Mouse (Mus musculus) limb, embryonic 12.5 days (tissue): ENCODE measurements around the gene Arl3. TPM values are rescaled to one million over a fixed set of nuclear protein-coding genes. Genes with fewer than 3 reads are reported as not detected.

Experiments
- ATAC-seq: fragments of 200-750 bp; cut with Nextera tagmentation; 2 replicates; pipeline ENCODE4 v1.8.0; 2017; ENCODE audit warnings: low read depth, moderate TSS enrichment; ENCODE audit not compliant: insufficient number of reproducible peaks, insufficient read depth, low FRiP score, low TSS enrichment
- H3K27ac ChIP-seq: fragments of 300-500 bp; sonication (generic); 2 replicates; pipeline ENCODE4 v1.5.1; 2016; ENCODE audit warnings: mild to moderate bottlenecking, moderate library complexity
- H3K27me3 ChIP-seq: fragments of 300-500 bp; sonication (generic); 2 replicates; pipeline ENCODE4 v1.6.1; 2016; ENCODE audit warnings: mild to moderate bottlenecking, moderate library complexity
- H3K36me3 ChIP-seq: fragments of 300-500 bp; sonication (generic); 2 replicates; pipeline ENCODE4 v1.6.1; 2016; ENCODE audit warnings: mild to moderate bottlenecking, moderate library complexity
- H3K4me1 ChIP-seq: fragments of 300-500 bp; sonication (generic); replicated peaks from 2 replicates; pipeline ENCODE4 v1.6.1; 2016
- H3K4me2 ChIP-seq: fragments of 300-500 bp; sonication (generic); 2 replicates; pipeline ENCODE4 v1.6.1; 2016; ENCODE audit warnings: mild to moderate bottlenecking, moderate library complexity
- H3K4me3 ChIP-seq: fragments of 300-500 bp; sonication (generic); replicated peaks from 2 replicates; pipeline ENCODE4 v1.5.1; 2016; ENCODE audit warnings: mild to moderate bottlenecking
- H3K9ac ChIP-seq: fragments of 300-500 bp; sonication (generic); replicated peaks from 2 replicates; pipeline ENCODE4 v1.6.1; 2016; ENCODE audit warnings: mild to moderate bottlenecking, moderate library complexity
- H3K9me3 ChIP-seq: fragments of 300-500 bp; sonication (generic); 2 replicates; pipeline ENCODE4 v1.6.1; 2016; ENCODE audit warnings: mild to moderate bottlenecking, moderate library complexity
- WGBS: fragments of 180-500 bp; shearing (Covaris S2); methylation state at CpG from one replicate; pipeline ENCODE4 v1.1.7; 2016; 5-methylcytosine and 5-hydroxymethylcytosine counted together
- polyA plus RNA-seq: library from polyadenylated mRNA; unstranded; fragments of >200 nt; fragmentation: Nextera tagmentation; extraction: Ambion mirVana; gene quantifications from 2 replicates; pipeline ENCODE4 v1.2.1, GENCODE M21; 2016

The Arl3 gene
- polyA plus RNA-seq, 1 experiment from 2014 or later, result 167 TPM

GRCm38 (mm10) chr19:46558009-46558408, 15.0 kb downstream of the Arl3 start:
- Histone ChIP-seq H3K36me3 (peaks cover 57% of the 10 kb centered on the region), H3K27ac (no peak overlapping the region), H3K4me1 (peaks cover 13% of the 10 kb centered on the region), H3K27me3 (no peaks in the 10 kb centered on the region), H3K4me3 (no peak overlapping the region), H3K9ac (no peak overlapping the region), H3K9me3 (no peaks in the 10 kb centered on the region), H3K4me2 (no peak overlapping the region)
- WGBS, result 73% methylated on average over 8 of the region's 8 CpGs
- no peak for ATAC-seq

GRCm38 (mm10) chr19:46553541-46553955, 19.4 kb downstream of the Arl3 start:
- Histone ChIP-seq H3K36me3 (peaks cover 88% of the 10 kb centered on the region), H3K27me3 (no peaks in the 10 kb centered on the region), H3K9me3 (no peaks in the 10 kb centered on the region), H3K4me3 (no peak overlapping the region), H3K9ac (no peak overlapping the region), H3K4me1 (peaks cover 5% of the 10 kb centered on the region), H3K4me2 (no peak overlapping the region), H3K27ac (no peak overlapping the region)
- no peak for ATAC-seq
- WGBS, result 80% methylated on average over 11 of the region's 11 CpGs

- H3K4me3 ChIP-seq, result no peak overlapping the region
- peaks cover 89% of the 10 kb centered on the region for H3K36me3 ChIP-seq
- H3K27me3 ChIP-seq, result no peaks in the 10 kb centered on the region
- WGBS, result 82% methylated on average over 4 of the region's 4 CpGs
- H3K9me3 ChIP-seq, result no peaks in the 10 kb centered on the region
- 0 out of 2 replicates have a peak, but pooled peaks cover 3% of the 10 kb centered on the region for H3K4me1 ChIP-seq
- H3K27ac ChIP-seq, result no peak overlapping the region
- ATAC-seq, result no peak
- no peak overlapping the region for H3K9ac ChIP-seq
- H3K4me2 ChIP-seq, result no peak overlapping the region
These were observed 20.5 kb downstream of the Arl3 start for GRCm38 (mm10) chr19:46552496-46552895.

- no peak for ATAC-seq
- H3K9me3 ChIP-seq, result no peaks in the 10 kb centered on the region
- H3K4me1 ChIP-seq, result 0 out of 2 replicates have a peak, but pooled peaks cover 3% of the 10 kb centered on the region
- H3K4me3 ChIP-seq, result no peak overlapping the region
- H3K27ac ChIP-seq, result no peak overlapping the region
- peaks cover 77% of the 10 kb centered on the region for H3K36me3 ChIP-seq
- no peaks in the 10 kb centered on the region for H3K27me3 ChIP-seq
- H3K4me2 ChIP-seq, result no peak overlapping the region
- H3K9ac ChIP-seq, result no peak overlapping the region
- 85% methylated on average over 4 of the region's 4 CpGs for WGBS
These were observed 22.6 kb downstream of the Arl3 start for GRCm38 (mm10) chr19:46550385-46550784.

- no peaks in the 10 kb centered on the region for H3K27me3 ChIP-seq
- peak overlapping the region; percentile 59; the same call in 1 of the 2 replicates for H3K27ac ChIP-seq
- 0 out of 2 replicates have a peak overlapping the region, but pooled peaks have one; percentile 40 for H3K9ac ChIP-seq
- H3K4me3 ChIP-seq, result no peak overlapping the region
- ATAC-seq, result no peak
- H3K4me1 ChIP-seq, result no peaks in the 10 kb centered on the region
- WGBS, result 84% methylated on average over 10 of the region's 10 CpGs
- no peaks in the 10 kb centered on the region for H3K9me3 ChIP-seq
- H3K36me3 ChIP-seq, result peaks cover 66% of the 10 kb centered on the region
- no peak overlapping the region for H3K4me2 ChIP-seq
These were observed 24.9 kb downstream of the Arl3 start for GRCm38 (mm10) chr19:46548110-46548509.

GRCm38 (mm10) chr19:46547565-46547964, 25.4 kb downstream of the Arl3 start:
- H3K36me3 ChIP-seq, result peaks cover 67% of the 10 kb centered on the region
- 84% methylated on average over 6 of the region's 6 CpGs for WGBS
- H3K27ac ChIP-seq, result no peak overlapping the region

GRCm38 (mm10) chr19:46542750-46543149, 30.2 kb downstream of the Arl3 start:
- H3K9me3 ChIP-seq, result no peaks in the 10 kb centered on the region
- H3K36me3 ChIP-seq, result peaks cover 61% of the 10 kb centered on the region
- no peak for ATAC-seq
- no peak overlapping the region for H3K4me2 ChIP-seq
- H3K4me1 ChIP-seq, result no peaks in the 10 kb centered on the region
- 86% methylated on average over 8 of the region's 8 CpGs for WGBS
- H3K27me3 ChIP-seq, result no peaks in the 10 kb centered on the region
- no peak overlapping the region for H3K27ac ChIP-seq
- H3K9ac ChIP-seq, result no peak overlapping the region
- no peak overlapping the region for H3K4me3 ChIP-seq

More at GRCm38 (mm10) chr19:46547565-46547964, 25.4 kb downstream of the Arl3 start:
- Histone ChIP-seq H3K4me1 (no peaks in the 10 kb centered on the region), H3K4me2 (no peak overlapping the region), H3K4me3 (no peak overlapping the region), H3K9me3 (no peaks in the 10 kb centered on the region), H3K27me3 (no peaks in the 10 kb centered on the region), H3K9ac (no peak overlapping the region)
- no peak for ATAC-seq

- Histone ChIP-seq H3K4me3 (no peak overlapping the region), H3K4me2 (no peak overlapping the region), H3K9ac (no peak overlapping the region), H3K36me3 (peaks cover 62% of the 10 kb centered on the region), H3K9me3 (no peaks in the 10 kb centered on the region), H3K4me1 (peaks cover 9% of the 10 kb centered on the region), H3K27me3 (no peaks in the 10 kb centered on the region), H3K27ac (no peak overlapping the region)
- WGBS, result 86% methylated on average over 6 of the region's 6 CpGs
- ATAC-seq, result no peak
These were observed 34.8 kb downstream of the Arl3 start for GRCm38 (mm10) chr19:46538213-46538612.

GRCm38 (mm10) chr19:46537357-46537756, 35.6 kb downstream of the Arl3 start:
- ATAC-seq, result no peak
- Histone ChIP-seq H3K36me3 (peaks cover 53% of the 10 kb centered on the region), H3K4me3 (no peak overlapping the region), H3K9me3 (no peaks in the 10 kb centered on the region), H3K27me3 (no peaks in the 10 kb centered on the region), H3K9ac (no peak overlapping the region), H3K4me1 (peaks cover 18% of the 10 kb centered on the region), H3K27ac (no peak overlapping the region), H3K4me2 (no peak overlapping the region)
- WGBS, result 92% methylated on average over 9 of the region's 9 CpGs

GRCm38 (mm10) chr19:46534542-46535098, 38.4 kb downstream of the Arl3 start:
- H3K4me3 ChIP-seq, result no peak overlapping the region
- H3K4me1 ChIP-seq, result peaks cover 44% of the 10 kb centered on the region
- no peak for ATAC-seq
- no peaks in the 10 kb centered on the region for H3K9me3 ChIP-seq
- peaks cover 27% of the 10 kb centered on the region for H3K36me3 ChIP-seq
- H3K27me3 ChIP-seq, result no peaks in the 10 kb centered on the region
- WGBS, result 47% methylated on average over 6 of the region's 6 CpGs
- no peak overlapping the region for H3K9ac ChIP-seq
- H3K27ac ChIP-seq, result no peak overlapping the region
- no peak overlapping the region for H3K4me2 ChIP-seq

- Histone ChIP-seq H3K36me3 (peaks cover 23% of the 10 kb centered on the region), H3K27ac (no peak overlapping the region), H3K4me1 (peaks cover 55% of the 10 kb centered on the region), H3K4me2 (no peak overlapping the region), H3K9ac (no peak overlapping the region), H3K4me3 (no peak overlapping the region), H3K27me3 (no peaks in the 10 kb centered on the region), H3K9me3 (no peaks in the 10 kb centered on the region)
- 58% methylated on average over 5 of the region's 5 CpGs for WGBS
- ATAC-seq, result no peak
These were observed 39.5 kb downstream of the Arl3 start for GRCm38 (mm10) chr19:46533525-46533924.

GRCm38 (mm10) chr19:46533066-46533465, 39.9 kb downstream of the Arl3 start:
- Histone ChIP-seq H3K4me2 (no peak overlapping the region), H3K4me1 (peaks cover 60% of the 10 kb centered on the region), H3K4me3 (no peak overlapping the region), H3K27me3 (no peaks in the 10 kb centered on the region), H3K36me3 (peaks cover 21% of the 10 kb centered on the region), H3K27ac (no peak overlapping the region), H3K9ac (no peak overlapping the region), H3K9me3 (no peaks in the 10 kb centered on the region)
- 56% methylated on average over 4 of the region's 4 CpGs for WGBS
- ATAC-seq, result no peak
